Mouse (Mus musculus) G1E (cell line): ENCODE data around the gene Olfr1245.
"Not testable (repeated sequence)": the region's sequence is repeated elsewhere in the genome, so short reads cannot be mapped to it uniquely, and the experiment has no call there.

Source experiments
- CTCF ChIP-seq: IDR thresholded peaks from 2 replicates; pipeline ENCODE4 v1.5.1; 2012; ENCODE audit warnings: low read depth, low read length, inconsistent platforms, mixed read lengths
- GATA1 ChIP-seq: IDR thresholded peaks from 2 replicates; pipeline ENCODE4 v1.6.1; 2012; ENCODE audit warnings: borderline replicate concordance, low read length, inconsistent platforms, mixed read lengths
- GATA2 ChIP-seq: IDR thresholded peaks from 2 replicates; pipeline ENCODE4 v1.6.1; 2012; ENCODE audit warnings: low read depth, low read length, inconsistent platforms, borderline replicate concordance
- POLR2AphosphoS5 ChIP-seq: IDR thresholded peaks from 2 replicates; pipeline ENCODE4 v1.6.1; 2012; ENCODE audit warnings: low read depth, low read length, inconsistent platforms; ENCODE audit not compliant: insufficient replicate concordance
- TAL1 ChIP-seq: conservative IDR thresholded peaks from 2 replicates; pipeline ENCODE4 v1.6.1; 2012; ENCODE audit warnings: low read depth, low read length, inconsistent platforms, mixed read lengths

DNA sequence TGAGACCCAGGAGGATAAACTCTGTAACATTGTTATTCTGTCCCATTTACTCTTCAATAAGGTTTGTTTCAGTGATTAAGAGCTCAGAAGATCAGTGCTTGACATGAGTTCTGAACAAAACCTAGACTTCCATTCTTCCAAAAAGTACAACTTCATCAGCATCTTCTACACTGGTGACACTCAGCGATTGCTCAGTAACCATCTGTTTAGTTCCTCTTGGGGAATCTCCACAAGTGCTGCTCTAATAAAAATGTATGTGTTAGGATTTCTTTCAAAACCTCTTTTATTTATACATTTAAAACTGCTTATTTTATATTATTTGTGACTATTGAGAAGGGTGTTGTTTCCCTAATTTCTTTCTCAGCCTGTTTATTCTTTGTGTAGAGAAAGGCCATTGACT, 39.9 kb upstream of the Olfr1245 start, which contains the start of gene Olfr1248:
- TF ChIP-seq CTCF, GATA1, POLR2AphosphoS5, TAL1, GATA2: not testable (repeated sequence)
